In genomic region chr11:68956697-68957096, GRCm38 (mm10) we compare ENCODE assay signal across 7 mouse cellular contexts. TPM values are rescaled to one million over a fixed set of nuclear protein-coding genes. Genes with fewer than 3 reads are reported as not detected.
DNase-seq lines count a peak whose midpoint lies in the region; ATAC-seq and TF ChIP-seq lines count a peak whose summit lies in the region.

No protein-coding gene starts in this region.

- H3K27me3 ChIP-seq in embryonic facial prominence, embryonic 14.5 days (replicated peaks; ENCODE audit: control insufficient read depth, insufficient read depth, low read length) = peaks cover 17% of the 10 kb centered on the region
- peaks cover 47% of the 10 kb centered on the region for H3K27me3 ChIP-seq in hindbrain, embryonic 14.5 days (ENCODE audit: control insufficient read depth, insufficient read depth, low read length)
- H3K27me3 ChIP-seq in liver, postnatal 0 days (ENCODE audit: insufficient read depth, low read length) = peaks cover 35% of the 10 kb centered on the region

- ATAC-seq in embryonic facial prominence, embryonic 14.5 days (ENCODE audit: low read depth) = no peak
- ATAC-seq in hindbrain, embryonic 14.5 days (ENCODE audit: low FRiP score) = no peak
- no peak for ATAC-seq in liver, postnatal 0 days

- H3K9ac ChIP-seq in embryonic facial prominence, embryonic 14.5 days (ENCODE audit: low read depth, low read length) = peak overlapping the region; percentile 37; the same call in 1 of the 2 replicates
- H3K9ac ChIP-seq in hindbrain, embryonic 14.5 days = no peak overlapping the region
- no peak overlapping the region for H3K9ac ChIP-seq in liver, postnatal 0 days (replicated peaks)

- no peak for TF ChIP-seq EP300 in liver, postnatal 0 days (IDR thresholded peaks at IDR 0.05; ENCODE audit: low read depth)

- H3K4me3 ChIP-seq in brown adipose tissue, adult 24 weeks (ENCODE audit: insufficient read depth, low read depth, low read length) = peak overlapping the region; percentile 92
- H3K4me3 ChIP-seq in embryonic facial prominence, embryonic 14.5 days (ENCODE audit: low read depth, low read length) = peak overlapping the region; percentile 11
- H3K4me3 ChIP-seq in hindbrain, embryonic 14.5 days (replicated peaks; ENCODE audit: low read length) = peak overlapping the region; percentile 9; the same call in 1 of the 2 replicates
- 0 out of 2 replicates have a peak overlapping the region, but pooled peaks have one; percentile 13 for H3K4me3 ChIP-seq in liver, postnatal 0 days (ENCODE audit: low read depth, low read length)

- no peaks in the 10 kb centered on the region for H3K9me3 ChIP-seq in embryonic facial prominence, embryonic 14.5 days (ENCODE audit: control insufficient read depth, low read length)
- no peaks in the 10 kb centered on the region for H3K9me3 ChIP-seq in hindbrain, embryonic 14.5 days (ENCODE audit: control insufficient read depth, low read length)
- no peaks in the 10 kb centered on the region for H3K9me3 ChIP-seq in liver, postnatal 0 days (ENCODE audit: low read length)

- H3K36me3 ChIP-seq in embryonic facial prominence, embryonic 14.5 days (ENCODE audit: control insufficient read depth, insufficient read depth, low read length) = no peaks in the 10 kb centered on the region
- no peaks in the 10 kb centered on the region for H3K36me3 ChIP-seq in hindbrain, embryonic 14.5 days (replicated peaks; ENCODE audit: control insufficient read depth, insufficient read depth)
- no peaks in the 10 kb centered on the region for H3K36me3 ChIP-seq in liver, postnatal 0 days (replicated peaks; ENCODE audit: insufficient read depth, low read length)

- H3K4me1 ChIP-seq in brown adipose tissue, adult 24 weeks (ENCODE audit: control insufficient read depth, insufficient read depth, insufficient read length, low read length) = peaks cover 3% of the 10 kb centered on the region; the same call in 1 of the 2 replicates
- H3K4me1 ChIP-seq in embryonic facial prominence, embryonic 14.5 days (ENCODE audit: control insufficient read depth, insufficient read depth, low read length) = no peaks in the 10 kb centered on the region; the same call in 1 of the 2 replicates
- H3K4me1 ChIP-seq in hindbrain, embryonic 14.5 days (replicated peaks; ENCODE audit: control insufficient read depth, insufficient read depth, low read length) = peaks cover 6% of the 10 kb centered on the region; the same call in 1 of the 2 replicates
- peaks cover 8% of the 10 kb centered on the region for H3K4me1 ChIP-seq in liver, postnatal 0 days (ENCODE audit: insufficient read depth)

- TF ChIP-seq CTCF in liver, postnatal 0 days (IDR thresholded peaks at IDR 0.05; ENCODE audit: low read depth) = no peak

- no peak for DNase-seq in embryonic facial prominence, embryonic 14.5 days (ENCODE audit: low spot score)
- DNase-seq in hindbrain, embryonic 14.5 days (ENCODE audit: low spot score) = no peak
- DNase-seq in liver, postnatal 0 days = no peak
- DNase-seq in testis, postnatal 14 days (ENCODE audit: low spot score) = no peak
- no peak for DNase-seq in urinary bladder, postnatal 36 days (ENCODE audit: low spot score in 2 of 2)
- DNase-seq in cerebellum, adult 9-10 months = no peak

- peak overlapping the region; percentile 26; the same call in 1 of the 2 replicates for H3K4me2 ChIP-seq in embryonic facial prominence, embryonic 14.5 days (ENCODE audit: low read depth, low read length)
- H3K4me2 ChIP-seq in hindbrain, embryonic 14.5 days (replicated peaks) = peak overlapping the region; percentile 10; the same call in 1 of the 2 replicates
- H3K4me2 ChIP-seq in liver, postnatal 0 days (ENCODE audit: low read depth, low read length) = peak overlapping the region; percentile 35; the same call in 1 of the 2 replicates

- WGBS in embryonic facial prominence, embryonic 14.5 days = 25% methylated on average over 13 of the region's 13 CpGs
- WGBS in hindbrain, embryonic 14.5 days = 40% methylated on average over 13 of the region's 13 CpGs
- 37% methylated on average over 13 of the region's 13 CpGs for WGBS in liver, postnatal 0 days (ENCODE audit: insufficient replicate concordance)

- peak overlapping the region; percentile 98 for H3K27ac ChIP-seq in brown adipose tissue, adult 24 weeks (replicated peaks; ENCODE audit: low read depth, low read length)
- H3K27ac ChIP-seq in embryonic facial prominence, embryonic 14.5 days (replicated peaks; ENCODE audit: low read depth, low read length) = no peak overlapping the region
- no peak overlapping the region for H3K27ac ChIP-seq in hindbrain, embryonic 14.5 days
- peak overlapping the region; percentile 24; the same call in 1 of the 2 replicates for H3K27ac ChIP-seq in liver, postnatal 0 days (ENCODE audit: low read depth)

RNA-seq across cellular contexts. Expression of gene Arhgef15, which starts 0.6 kb away (rescaled TPM):
- 7.1 and 19.0 TPM in 2 replicates for polyA plus RNA-seq in brown adipose tissue, adult 24 weeks (2012; ENCODE audit: insufficient read depth, insufficient read length, missing spikeins)
- 7.3 and 8.9 TPM in 2 replicates for polyA plus RNA-seq in embryonic facial prominence, embryonic 14.5 days (2014; fragmentation: Nextera tagmentation; extraction: Ambion mirVana)
- 20.1 and 23.4 TPM in 2 replicates for polyA plus RNA-seq in hindbrain, embryonic 14.5 days (2014; fragmentation: Nextera tagmentation; extraction: Ambion mirVana)
- 1.8 TPM in 2 replicates for polyA plus RNA-seq in liver, postnatal 0 days (2015; fragmentation: Nextera tagmentation; extraction: Ambion mirVana)

RNA-seq across cellular contexts. Expression of gene Slc25a35, which starts 11.2 kb away (rescaled TPM):
- 170 and 220 TPM in 2 replicates for polyA plus RNA-seq in brown adipose tissue, adult 24 weeks (2012; ENCODE audit: insufficient read depth, insufficient read length, missing spikeins)
- 3.4 and 5.0 TPM in 2 replicates for polyA plus RNA-seq in embryonic facial prominence, embryonic 14.5 days (2014; fragmentation: Nextera tagmentation; extraction: Ambion mirVana)
- polyA plus RNA-seq in hindbrain, embryonic 14.5 days (2014; fragmentation: Nextera tagmentation; extraction: Ambion mirVana) = 2.0 and 2.3 TPM in 2 replicates
- polyA plus RNA-seq in liver, postnatal 0 days (2015; fragmentation: Nextera tagmentation; extraction: Ambion mirVana) = 0.60 and 0.94 TPM in 2 replicates

RNA-seq across cellular contexts. Expression of gene Rangrf, which starts 18.3 kb away (rescaled TPM):
- polyA plus RNA-seq in brown adipose tissue, adult 24 weeks (2012; ENCODE audit: insufficient read depth, insufficient read length, missing spikeins) = 9.0 and 12.7 TPM in 2 replicates
- 44.9 and 50.1 TPM in 2 replicates for polyA plus RNA-seq in embryonic facial prominence, embryonic 14.5 days (2014; fragmentation: Nextera tagmentation; extraction: Ambion mirVana)
- 26.2 and 32.3 TPM in 2 replicates for polyA plus RNA-seq in hindbrain, embryonic 14.5 days (2014; fragmentation: Nextera tagmentation; extraction: Ambion mirVana)
- 9.4 and 11.2 TPM in 2 replicates for polyA plus RNA-seq in liver, postnatal 0 days (2015; fragmentation: Nextera tagmentation; extraction: Ambion mirVana)

RNA-seq across cellular contexts. Expression of gene Odf4, which starts 29.8 kb away (rescaled TPM):
- not detected in 2 replicates for polyA plus RNA-seq in brown adipose tissue, adult 24 weeks (2012; ENCODE audit: insufficient read depth, insufficient read length, missing spikeins)
- polyA plus RNA-seq in embryonic facial prominence, embryonic 14.5 days (2014; fragmentation: Nextera tagmentation; extraction: Ambion mirVana) = not detected in 2 replicates
- 0.52 and 0.56 TPM in 2 replicates for polyA plus RNA-seq in hindbrain, embryonic 14.5 days (2014; fragmentation: Nextera tagmentation; extraction: Ambion mirVana)
- polyA plus RNA-seq in liver, postnatal 0 days (2015; fragmentation: Nextera tagmentation; extraction: Ambion mirVana) = not detected in 2 replicates

RNA-seq across cellular contexts. Expression of gene Pfas, which starts 51.6 kb away (rescaled TPM):
- 7.8 and 11.1 TPM in 2 replicates for polyA plus RNA-seq in brown adipose tissue, adult 24 weeks (2012; ENCODE audit: insufficient read depth, insufficient read length, missing spikeins)
- 19.1 and 21.9 TPM in 2 replicates for polyA plus RNA-seq in embryonic facial prominence, embryonic 14.5 days (2014; fragmentation: Nextera tagmentation; extraction: Ambion mirVana)
- polyA plus RNA-seq in hindbrain, embryonic 14.5 days (2014; fragmentation: Nextera tagmentation; extraction: Ambion mirVana) = 12.7 and 15.3 TPM in 2 replicates
- 8.9 and 10.6 TPM in 2 replicates for polyA plus RNA-seq in liver, postnatal 0 days (2015; fragmentation: Nextera tagmentation; extraction: Ambion mirVana)

Comparison
In these comparisons a context has a peak if more than half of its experiments do, and no peak if none do; other contexts are left out.
1. H3K27ac ChIP-seq: peak in brown adipose tissue, adult 24 weeks (single experiment) and liver, postnatal 0 days (single experiment); none in embryonic facial prominence, embryonic 14.5 days (single experiment) and hindbrain, embryonic 14.5 days (single experiment).
2. H3K4me3 ChIP-seq: peak in every context shown above with its lines; median percentile 92 in brown adipose tissue, adult 24 weeks; 13 in liver, postnatal 0 days; 11 in embryonic facial prominence, embryonic 14.5 days; 9 in hindbrain, embryonic 14.5 days.
3. RNA of gene Slc25a35, which starts 11.2 kb away (polyA plus RNA-seq): 170 to 220 TPM in brown adipose tissue, adult 24 weeks; 3.4 to 5.0 TPM in embryonic facial prominence, embryonic 14.5 days, 2.0 to 2.3 TPM in hindbrain, embryonic 14.5 days and 0.60 to 0.94 TPM in liver, postnatal 0 days; every median in the first group is over 10 times any median in the second.
4. Peak in every context shown above with its lines, with median percentiles within 50 percentile points of each other: H3K4me2 ChIP-seq.